Mouse (Mus musculus) cerebellum, adult 9-11 months (tissue): ENCODE data around the gene Knl1.
A peak's percentile ranks its signal among the peaks of the same experiment; 100 is the strongest.

Experiments used
- DNase-seq: peaks from one replicate; pipeline ENCODE4 v3.0.0; 2022

Gene Knl1

GRCm38 (mm10) chr2:119040882-119041281 lies 6.0 kb upstream of the Knl1 start:
- no peak for DNase-seq

DNA sequence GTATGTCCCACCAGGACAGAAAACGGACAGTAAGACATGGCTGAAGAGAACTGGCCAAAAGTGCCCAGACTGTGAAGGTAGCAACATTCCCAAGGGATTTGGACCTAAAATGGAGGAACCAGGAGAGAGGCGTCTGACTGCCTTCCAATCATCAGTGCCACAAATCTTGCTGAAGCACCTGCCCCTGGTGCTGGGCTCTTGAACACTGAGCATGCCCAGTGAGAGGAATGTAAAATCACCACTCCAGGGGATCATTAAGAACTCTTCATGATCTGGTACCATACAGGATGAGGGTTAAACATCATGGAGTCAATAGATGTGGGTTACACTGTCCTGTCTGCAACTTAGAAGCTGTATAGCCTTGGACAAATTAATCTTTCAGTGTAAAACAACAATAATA lies 1.8 kb upstream of the Knl1 start:
- no peak for DNase-seq

GRCm38 (mm10) chr2:119047849-119048248 lies 930 bp downstream of the Knl1 start:
- no peak for DNase-seq

DNA sequence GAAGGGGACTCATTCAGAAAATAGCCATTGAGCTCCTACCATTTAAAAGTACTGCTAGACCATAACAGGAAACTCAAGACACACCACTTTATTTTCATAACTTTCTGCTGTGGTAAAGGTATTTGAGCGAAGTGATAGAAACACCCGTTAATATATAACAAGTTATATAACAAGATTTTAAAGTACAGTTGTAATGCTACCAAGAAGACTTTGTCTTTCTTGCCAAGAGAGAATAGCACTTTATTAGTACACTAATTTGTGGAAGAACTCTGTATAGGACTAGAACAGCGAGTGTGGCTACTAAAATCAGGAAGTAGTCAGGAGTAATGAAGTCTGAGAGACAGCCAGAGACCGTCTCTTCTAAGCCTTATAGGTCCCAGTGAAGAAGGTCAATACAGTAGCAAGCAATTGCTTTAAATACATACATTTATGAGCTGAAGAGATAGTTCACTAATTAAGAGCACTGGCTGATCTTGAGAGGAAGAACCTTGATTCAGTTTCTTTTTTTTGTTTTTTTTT lies 3.3 kb downstream of the Knl1 start:
- no peak for DNase-seq

- no peak for DNase-seq
These were observed 13.2 kb downstream of the Knl1 start for GRCm38 (mm10) chr2:119060139-119060538.

GRCm38 (mm10) chr2:119072397-119072796 lies 25.5 kb downstream of the Knl1 start:
- DNase-seq: no peak

DNA sequence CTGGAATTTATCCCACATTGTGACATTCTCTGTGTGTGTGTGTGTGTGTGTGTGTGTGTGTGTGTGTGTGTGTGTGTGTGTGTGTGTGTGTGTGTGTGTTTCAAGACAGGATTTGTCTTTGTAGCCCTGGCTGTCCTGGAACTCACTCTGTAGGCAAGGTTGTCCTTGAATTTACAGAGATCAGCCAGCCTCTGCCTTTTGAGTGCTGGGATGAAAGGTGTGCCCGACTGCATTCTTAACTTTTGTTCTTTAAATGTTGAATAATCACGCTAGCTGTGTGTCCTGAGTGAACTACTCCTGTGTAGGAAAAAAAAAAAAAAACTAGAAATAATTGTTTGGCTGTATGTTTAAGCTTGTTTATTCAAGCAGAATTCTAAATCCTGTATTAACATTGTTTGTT lies 39.2 kb downstream of the Knl1 start:
- DNase-seq: no peak

DNA sequence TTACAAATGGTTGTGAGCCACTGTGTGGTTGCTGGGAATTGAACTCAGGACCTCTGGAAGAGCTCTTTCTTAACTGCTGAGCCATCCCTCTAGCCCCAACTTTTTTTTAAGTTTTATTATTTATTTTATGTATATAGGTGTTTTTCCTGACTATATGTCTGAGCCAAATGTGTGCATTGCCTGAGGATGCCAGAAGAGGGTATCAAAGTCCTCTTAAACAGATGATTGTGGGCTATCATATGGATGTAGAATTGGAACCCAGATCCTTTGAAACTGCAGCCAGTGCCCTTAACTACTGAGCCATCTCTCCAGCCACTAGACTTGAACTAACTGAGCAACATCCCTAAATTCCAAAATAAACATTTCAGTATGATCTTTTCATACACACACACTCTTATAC lies 54.6 kb downstream of the Knl1 start:
- no peak for DNase-seq

DNA sequence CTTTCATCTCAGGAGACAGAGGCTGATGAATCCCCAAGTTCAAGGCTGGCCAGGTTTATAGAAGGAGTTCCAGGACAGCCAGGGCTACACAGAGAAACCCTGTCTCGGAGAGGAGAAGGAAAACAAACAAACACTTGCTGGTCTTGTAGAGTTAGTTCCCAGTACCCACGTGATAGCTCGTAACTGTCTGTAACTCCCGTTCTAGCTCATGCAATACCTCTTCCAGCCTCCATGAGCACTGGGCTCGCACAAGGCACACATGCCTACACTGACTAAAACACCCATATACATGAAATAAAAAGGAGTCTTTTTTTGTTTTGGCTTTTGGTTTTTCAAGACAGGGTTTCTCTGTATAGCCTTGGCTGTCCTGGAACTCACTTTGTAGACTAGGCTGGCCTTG lies 59.7 kb downstream of the Knl1 start:
- DNase-seq: no peak

DNA sequence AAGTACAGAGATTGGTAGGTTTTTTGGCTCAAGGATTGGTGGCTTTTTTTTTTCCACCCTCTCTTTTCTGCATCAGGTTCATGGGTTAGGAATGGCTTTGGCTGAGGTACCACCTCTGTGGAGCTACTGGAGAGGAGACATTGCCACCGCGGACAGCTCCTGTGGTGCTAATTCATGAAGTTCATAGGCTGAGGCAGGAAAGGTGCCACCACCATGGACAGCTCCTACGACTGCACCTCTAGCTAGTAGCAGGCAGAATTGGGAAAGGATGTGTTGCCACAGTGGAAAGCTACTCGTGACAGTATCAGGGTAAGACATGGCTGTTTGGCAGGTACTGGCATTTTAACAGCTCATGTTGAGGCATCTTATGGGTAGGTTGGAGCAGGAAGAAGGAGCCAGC lies 61.6 kb downstream of the Knl1 start:
- no peak for DNase-seq

DNA sequence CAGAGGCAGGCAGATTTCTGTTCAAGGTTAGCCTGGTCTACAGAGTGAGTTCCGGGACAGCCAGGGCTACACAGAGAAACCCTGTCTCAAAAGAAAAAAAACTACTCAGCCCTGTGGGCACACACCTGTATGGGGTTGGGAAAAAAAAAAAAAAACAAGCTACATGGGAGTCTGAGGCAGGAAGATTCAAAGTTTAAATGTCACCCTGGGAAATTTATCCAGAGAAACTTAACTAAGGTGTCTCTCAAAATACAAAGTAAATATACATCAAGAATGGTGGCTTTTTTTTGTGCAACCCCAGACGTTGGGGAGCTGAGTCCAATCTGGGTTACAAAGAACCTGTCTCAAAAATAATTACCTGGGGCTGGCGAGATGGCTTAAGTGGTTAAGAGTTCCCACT lies 64.1 kb downstream of the Knl1 start:
- no peak for DNase-seq

DNA sequence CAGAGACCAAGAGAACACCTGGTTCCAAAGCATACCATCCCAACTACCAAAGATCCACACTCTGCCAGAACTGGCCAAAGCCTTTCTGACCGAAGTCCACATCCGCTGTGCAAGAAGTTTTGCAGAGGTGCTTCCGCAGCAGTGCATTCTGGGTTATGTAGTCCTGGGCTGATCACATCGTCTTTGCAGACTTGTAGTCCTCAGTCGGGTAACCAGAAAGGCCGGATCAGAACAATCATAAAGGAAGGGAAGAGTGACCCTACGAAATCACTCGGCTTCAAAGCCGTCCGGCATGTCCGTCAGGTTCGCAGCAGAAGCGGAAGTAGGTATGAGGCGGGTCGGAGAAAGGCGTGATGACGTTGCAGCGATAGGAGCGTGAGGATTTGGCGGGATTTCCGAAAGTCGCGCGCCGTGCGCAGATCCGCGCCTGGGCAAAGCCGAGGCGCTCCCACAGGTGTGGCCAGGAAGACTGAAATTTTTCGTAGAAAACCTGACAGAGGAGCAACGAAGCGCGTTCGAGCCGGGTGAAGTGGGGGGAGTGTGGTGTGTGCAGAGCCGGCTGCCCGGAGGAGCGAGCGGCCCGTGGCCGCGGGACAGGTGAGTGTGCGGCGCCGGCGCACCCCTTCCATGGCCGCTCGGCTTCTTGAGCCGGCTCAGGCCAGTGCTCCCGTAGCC lies 65.7 kb downstream of the Knl1 start, which contains the start of gene Rad51:
Gene Rad51 (plus strand): TSS at position 356 of the 675 bp plus-strand sequence.
- DNase-seq: peak; percentile 89

DNA sequence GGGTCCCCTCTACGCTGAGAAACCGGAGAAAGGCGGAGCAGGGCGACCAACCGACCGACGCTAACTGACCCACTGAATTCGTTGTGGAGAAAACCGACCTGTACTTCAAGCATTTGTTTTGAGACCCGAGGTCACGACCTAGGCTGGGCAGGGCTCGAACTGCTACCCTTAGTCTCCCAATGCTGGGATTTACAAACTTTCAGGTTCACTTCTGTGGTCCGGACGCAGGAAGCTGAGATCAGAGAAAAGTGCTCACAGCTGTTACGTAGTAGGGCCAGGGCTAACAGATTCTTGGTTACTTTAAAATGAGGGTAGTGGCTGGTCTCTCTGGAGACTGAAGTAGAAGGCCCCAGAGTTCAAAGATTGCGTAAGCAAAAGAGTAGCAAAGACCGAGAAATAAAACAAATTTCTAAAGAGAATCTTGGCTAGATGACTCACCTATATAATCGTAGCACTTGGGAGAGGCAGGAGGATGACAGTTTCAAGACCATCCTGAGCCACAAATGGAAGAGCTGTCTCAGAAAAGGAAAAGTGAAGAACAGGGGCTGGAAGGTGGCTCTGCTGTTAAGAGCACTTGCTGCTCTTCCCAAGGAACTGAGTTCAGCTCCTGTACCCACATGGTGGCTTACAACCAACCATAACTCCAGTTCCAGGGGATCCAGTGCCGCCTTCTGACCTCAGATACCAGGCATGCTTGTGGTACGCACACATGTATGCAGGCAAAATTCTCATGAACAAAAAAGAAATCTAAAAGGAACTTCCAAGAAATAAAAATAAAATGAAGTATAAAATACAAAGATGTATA lies 66.4 kb downstream of the Knl1 start:
- no peak for DNase-seq

DNA sequence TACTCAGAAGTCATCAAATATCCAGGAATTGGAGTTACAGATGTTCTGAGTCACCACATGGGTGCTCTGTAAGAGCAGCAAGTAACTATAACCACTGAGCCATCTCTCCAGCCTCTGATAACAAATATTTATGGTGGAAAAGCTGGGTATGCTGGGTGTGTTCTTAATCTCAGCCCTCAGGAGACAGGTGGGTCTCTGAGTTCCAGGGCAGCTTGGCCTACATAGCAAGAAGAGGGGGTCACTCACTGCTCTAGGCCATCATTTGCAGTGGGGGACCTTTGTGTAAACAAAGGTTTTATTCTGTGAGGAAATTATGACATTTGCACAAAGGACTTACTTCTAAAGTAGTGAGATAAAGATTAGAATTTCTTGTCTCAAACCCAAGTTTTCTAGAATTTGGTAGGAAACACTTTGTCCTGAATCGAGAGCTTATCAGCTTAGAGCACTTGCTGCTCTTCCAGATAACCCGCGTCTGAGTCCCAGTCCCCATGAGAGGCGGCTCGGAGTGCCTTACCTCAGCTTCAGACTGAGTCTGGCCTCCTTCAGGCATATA lies 89.5 kb downstream of the Knl1 start:
- no peak for DNase-seq

DNA sequence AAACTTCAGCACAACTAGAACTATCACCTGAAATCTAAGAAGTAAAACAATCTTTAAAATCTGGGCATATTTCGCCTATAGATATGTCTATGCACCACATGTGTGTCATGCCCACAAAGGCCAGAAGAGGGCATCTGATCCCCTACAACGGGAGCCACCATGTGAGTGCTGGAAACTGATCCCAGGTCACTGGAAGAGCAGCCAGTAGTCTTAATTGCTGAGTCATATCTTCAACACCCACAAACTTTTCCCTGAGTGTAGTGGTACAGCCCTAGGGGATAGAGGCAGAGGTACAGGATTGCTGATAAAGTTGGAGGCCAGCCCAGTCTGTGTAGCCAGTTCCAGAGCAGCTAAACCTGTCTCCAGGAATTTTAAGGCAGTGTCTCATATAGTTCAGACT lies 98.3 kb downstream of the Knl1 start:
- DNase-seq: no peak

DNA sequence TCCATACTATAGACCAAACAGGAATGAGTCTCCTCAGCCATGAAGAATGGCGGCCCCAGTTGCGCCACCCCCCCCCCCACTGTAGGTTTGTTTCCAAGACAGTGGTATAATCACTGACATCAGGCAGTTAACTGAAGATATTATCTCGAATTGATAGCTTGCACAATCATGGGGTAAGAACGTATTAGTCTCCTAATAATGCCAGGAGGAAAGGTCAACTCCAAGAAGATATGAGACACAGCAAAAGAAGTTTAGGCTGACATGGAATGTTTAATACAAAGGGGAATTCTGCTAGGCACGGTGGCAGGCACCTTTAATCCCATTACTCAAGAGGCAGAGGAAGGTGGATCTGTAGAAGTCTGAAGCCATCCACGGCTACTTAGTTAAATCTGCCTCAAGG lies 99.5 kb downstream of the Knl1 start:
- no peak for DNase-seq

- DNase-seq: no peak
These were observed 100.3 kb downstream of the Knl1 start for GRCm38 (mm10) chr2:119147160-119147678.

- no peak for DNase-seq
These were observed 100.9 kb downstream of the Knl1 start for GRCm38 (mm10) chr2:119147775-119148174.

DNA sequence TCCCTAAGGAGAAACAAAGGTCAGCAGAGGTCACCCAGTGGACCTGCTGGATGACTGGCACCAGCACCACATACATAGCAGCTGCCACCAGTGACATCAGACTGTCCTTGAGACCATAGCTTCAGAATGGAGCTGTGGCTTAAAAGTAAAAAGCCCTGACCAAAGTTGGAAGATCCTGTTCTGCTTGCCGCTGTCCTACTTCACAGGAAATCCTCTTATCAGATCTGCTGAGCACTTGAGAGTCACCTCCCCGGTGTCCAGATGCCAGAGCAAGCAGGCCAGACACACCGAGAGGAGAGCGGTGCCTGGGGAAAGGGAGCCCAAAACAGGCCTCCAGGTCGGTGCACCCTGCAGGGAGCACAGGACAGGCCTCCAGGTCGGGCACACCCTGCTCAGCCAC lies 105.3 kb downstream of the Knl1 start:
- DNase-seq: no peak

- DNase-seq: no peak
These were observed 107.8 kb downstream of the Knl1 start for GRCm38 (mm10) chr2:119154683-119155082.
